Mouse (Mus musculus) olfactory bulb, adult 2 months (tissue): ENCODE results near the gene Shkbp1. TPM values are rescaled to one million over a fixed set of nuclear protein-coding genes. Genes with fewer than 3 reads are reported as not detected.

Source experiments
- H3K27ac ChIP-seq: fragments of 200-500 bp; 2 replicates; pipeline ENCODE4 v1.5.1; 2012; ENCODE audit warnings: low read depth, low read length; ENCODE audit not compliant: insufficient read depth
- H3K4me1 ChIP-seq: fragments of 200-500 bp; 2 replicates; pipeline ENCODE4 v1.6.1; 2012; ENCODE audit warnings: low read length; ENCODE audit not compliant: control insufficient read depth, insufficient read depth
- H3K4me3 ChIP-seq: fragments of 200-500 bp; 2 replicates; pipeline ENCODE4 v1.5.1; 2012; ENCODE audit warnings: mild to moderate bottlenecking, low read depth, low read length, moderate library complexity; ENCODE audit not compliant: insufficient read depth
- CTCF ChIP-seq: fragments of 200-500 bp; IDR thresholded peaks from 2 replicates; pipeline ENCODE4 v1.5.1; 2012; ENCODE audit warnings: low read depth, mild to moderate bottlenecking, low read length, moderate library complexity; ENCODE audit not compliant: insufficient read depth
- POLR2A ChIP-seq: fragments of 200-500 bp; IDR thresholded peaks from 2 replicates; pipeline ENCODE4 v1.6.1; 2012; ENCODE audit warnings: mild to moderate bottlenecking, low read depth, low read length, moderate library complexity; ENCODE audit not compliant: insufficient read depth
- WGBS: fragments of 180-500 bp; shearing (Covaris S2); methylation state at CpG from one replicate; pipeline ENCODE4 v1.1.7; 2018; 5-methylcytosine and 5-hydroxymethylcytosine counted together
- polyA plus RNA-seq: library from polyadenylated mRNA; stranded (reverse); fragments of >200 nt; gene quantifications from 2 replicates; pipeline ENCODE4 v1.2.4, GENCODE M21; 2012; ENCODE audit warnings: low replicate concordance; ENCODE audit not compliant: missing spikeins, insufficient read depth, insufficient read length

The Shkbp1 gene
- not detected in 2 replicates for polyA plus RNA-seq

- Histone ChIP-seq H3K4me3 (peak within 1 kb of the TSS; percentile 82), H3K4me1 (peaks cover 18% of the 10 kb centered on the region), H3K27ac (peak within 1 kb of the TSS; percentile 7)
- no peak for TF ChIP-seq CTCF
- no peak for TF ChIP-seq POLR2A
- WGBS: under 1% methylated on average over 34 of the region's 34 CpGs
These were observed at the start of gene Shkbp1 for GRCm38 (mm10) chr7:27355745-27356240. TSS of gene Shkbp1 (minus strand) at chr7:27356019.

DNA sequence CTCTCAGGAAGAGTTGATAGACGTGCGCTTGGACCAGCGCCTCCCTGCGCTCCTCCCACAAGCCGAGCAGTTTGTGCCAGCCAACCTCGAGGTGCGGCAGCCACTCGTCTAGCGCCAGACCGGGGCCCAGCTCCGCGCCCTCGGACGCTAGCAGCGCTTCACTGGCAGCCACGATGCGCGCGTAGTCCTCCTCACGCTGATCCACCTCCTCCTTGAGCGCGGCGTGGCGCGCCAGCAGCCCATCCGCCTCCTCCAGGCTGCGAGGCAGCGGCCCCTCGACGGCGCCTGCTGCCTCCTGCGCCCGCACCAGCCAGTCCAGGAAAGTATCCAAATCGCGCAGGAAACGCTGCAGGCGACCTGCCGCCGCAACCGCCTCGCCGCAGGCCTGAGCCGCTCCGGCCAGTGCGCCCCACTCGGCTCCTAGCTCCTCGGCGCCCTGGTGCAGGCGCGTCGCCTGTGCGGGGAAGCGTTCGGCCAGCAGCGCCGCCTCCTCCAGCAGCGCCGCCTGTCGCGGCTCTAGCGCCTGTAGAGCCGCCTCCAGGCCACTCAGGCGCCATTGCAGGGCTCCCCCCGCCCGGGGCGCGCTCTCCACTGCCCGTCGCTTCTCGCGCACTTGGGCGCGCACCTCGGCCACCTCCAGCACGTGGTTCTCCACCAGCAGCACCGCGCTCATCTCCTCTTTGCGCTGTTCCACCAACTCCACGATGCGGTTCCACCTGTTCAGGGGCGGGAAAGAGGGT, 48.6 kb upstream of the Shkbp1 start:
- no peak for TF ChIP-seq POLR2A
- no peak for TF ChIP-seq CTCF
- WGBS: 42% methylated on average over 81 of the region's 81 CpGs
- Histone ChIP-seq H3K4me3 (no peak overlapping the region), H3K4me1 (peaks cover 11% of the 10 kb centered on the region), H3K27ac (no peak overlapping the region)

DNA sequence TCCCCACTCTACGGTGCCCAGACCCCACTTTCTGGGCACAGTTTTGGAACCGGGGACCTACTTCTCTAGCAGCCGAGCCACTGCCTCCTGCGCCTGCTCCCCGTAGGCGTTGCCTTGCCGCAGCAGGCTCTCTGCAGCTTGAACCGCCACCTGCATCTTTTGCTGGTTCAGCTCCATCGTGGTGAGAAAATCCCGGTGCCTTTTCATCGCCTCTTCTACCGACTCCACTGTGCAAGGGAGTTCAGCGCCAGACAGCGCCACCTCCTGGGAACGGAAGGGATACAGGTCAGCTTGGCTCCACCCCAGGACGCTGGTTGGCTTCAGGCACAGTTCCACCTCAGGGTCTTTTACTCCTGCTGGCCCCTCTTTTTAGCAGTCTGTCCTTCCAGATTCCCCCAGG, 46.9 kb upstream of the Shkbp1 start:
- TF ChIP-seq CTCF: peak; percentile 88
- no peak for TF ChIP-seq POLR2A
- Histone ChIP-seq H3K4me3 (no peak overlapping the region), H3K27ac (no peak overlapping the region), H3K4me1 (peaks cover 5% of the 10 kb centered on the region; the same call in 1 of the 2 replicates)
- 10% methylated on average over 16 of the region's 16 CpGs for WGBS

DNA sequence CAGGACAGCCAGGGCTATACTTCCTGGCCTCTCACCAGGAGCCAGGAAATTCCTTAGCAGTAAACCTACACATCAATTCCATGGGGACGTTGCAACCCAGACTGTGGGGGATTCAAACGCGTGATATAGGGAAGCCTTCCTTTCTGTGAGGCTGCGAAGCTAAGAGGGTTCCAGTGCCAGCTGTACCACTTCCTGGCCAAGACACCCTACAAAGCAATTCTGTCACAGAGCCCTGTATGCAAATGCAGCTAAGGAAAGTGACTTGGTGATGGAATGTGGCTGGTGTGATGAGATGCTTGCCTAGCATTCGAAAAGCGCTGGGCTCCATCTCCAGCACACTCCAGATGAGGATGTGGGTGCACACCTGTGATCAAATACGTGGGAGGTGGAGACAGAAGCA, 44.7 kb upstream of the Shkbp1 start:
- WGBS: 80% methylated on average over 7 of the region's 7 CpGs
- Histone ChIP-seq H3K4me1 (peaks cover 7% of the 10 kb centered on the region), H3K27ac (no peak overlapping the region), H3K4me3 (no peak overlapping the region)
- TF ChIP-seq POLR2A: no peak

DNA sequence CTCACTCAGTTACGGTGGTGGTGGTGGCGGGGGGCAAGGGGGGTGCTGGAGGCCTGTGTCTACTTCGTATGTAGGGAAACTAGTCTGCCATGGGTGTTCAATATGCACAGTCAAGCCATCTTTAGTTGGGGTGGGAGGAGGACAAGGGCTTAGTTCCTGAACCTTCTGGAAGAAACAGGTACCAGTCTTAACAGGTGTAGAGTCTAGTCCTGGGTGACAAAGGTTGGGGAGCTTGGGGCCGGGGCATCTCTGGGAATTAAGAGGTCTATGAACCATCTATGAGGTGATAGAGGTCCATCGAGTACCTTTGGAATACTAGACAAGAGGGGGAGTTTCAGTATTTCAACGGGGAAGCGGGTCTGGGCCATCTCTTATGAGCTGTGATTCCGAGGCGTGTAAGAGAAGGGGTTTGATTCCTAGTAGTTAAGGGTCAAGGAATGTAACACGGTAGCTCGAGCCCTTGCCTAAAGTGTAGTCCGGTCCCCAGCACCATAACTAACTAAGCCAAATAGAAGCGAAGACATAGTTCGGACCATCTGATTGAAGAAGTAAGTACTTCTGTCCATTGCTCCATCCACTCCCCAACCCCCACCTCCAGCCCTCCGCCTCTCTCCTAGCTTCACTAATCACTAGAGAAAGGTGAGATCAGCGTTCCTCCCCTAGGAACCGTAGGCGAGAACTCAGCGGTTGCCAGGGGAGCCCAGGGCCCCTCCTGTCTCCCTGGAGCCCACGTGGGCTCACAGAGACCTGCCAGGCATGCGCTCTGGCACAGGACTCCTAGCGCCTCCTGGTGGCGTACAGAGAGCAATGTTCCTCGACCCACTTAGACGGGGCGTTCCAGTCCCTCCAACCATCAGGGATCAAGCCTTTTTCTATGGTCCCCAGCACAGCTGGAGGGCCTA, 41.5 kb upstream of the Shkbp1 start:
- 20% methylated on average over 26 of the region's 26 CpGs for WGBS
- Histone ChIP-seq H3K4me3 (peak overlapping the region; percentile 90), H3K27ac (peak overlapping the region; percentile 63; the same call in 1 of the 2 replicates)

DNA sequence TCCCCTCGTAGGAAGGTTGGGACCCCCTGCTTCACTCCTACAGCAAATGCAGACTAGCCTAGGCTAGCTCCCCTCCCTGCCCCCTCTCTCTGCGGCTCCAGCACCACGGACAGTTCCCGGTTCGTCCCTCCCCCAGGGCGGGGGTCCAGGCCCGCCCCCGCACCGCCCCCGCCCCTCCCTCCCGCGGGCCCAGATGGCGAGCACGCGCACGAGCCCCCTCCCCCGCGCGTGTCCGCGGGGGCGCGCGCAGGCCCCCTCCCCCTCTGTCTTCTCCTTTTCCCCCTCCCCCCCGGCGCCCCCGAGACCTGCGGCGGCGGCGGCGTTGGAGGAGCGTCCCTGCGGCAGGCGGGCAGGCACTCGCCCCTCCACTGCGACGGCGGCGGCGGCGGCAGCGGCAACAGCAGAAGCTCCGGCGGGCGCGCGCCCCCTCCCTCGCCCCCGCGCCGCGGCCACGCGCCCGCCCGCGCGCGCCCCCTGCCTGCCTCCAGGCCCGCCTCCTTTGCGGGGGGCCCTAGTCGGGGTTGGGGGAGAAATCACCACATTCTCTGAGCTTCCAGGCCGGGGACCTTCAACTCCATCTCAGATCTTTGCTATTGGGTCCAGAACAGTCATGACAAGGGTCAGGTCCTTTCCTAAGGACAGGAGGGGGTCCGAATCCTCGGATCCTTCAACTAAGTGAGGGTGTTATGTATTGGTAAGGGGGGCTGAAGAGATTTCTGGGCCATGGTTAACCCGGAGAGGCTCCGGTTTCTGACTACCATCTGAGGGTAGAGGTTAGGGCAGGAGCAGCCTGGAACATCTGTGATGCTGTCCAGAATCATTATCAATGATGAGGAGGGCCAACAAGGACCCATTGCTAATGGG, 40.6 kb upstream of the Shkbp1 start:
- no peak; the same call in 1 of the 2 replicates for TF ChIP-seq POLR2A
- peak; percentile 33; the same call in 1 of the 2 replicates for TF ChIP-seq CTCF
- 2% methylated on average over 52 of the region's 68 CpGs for WGBS
- Histone ChIP-seq H3K4me3 (peak overlapping the region; percentile 90), H3K27ac (peak overlapping the region; percentile 82), H3K4me1 (peaks cover 9% of the 10 kb centered on the region)

More for the DNA sequence above, 41.5 kb upstream of the Shkbp1 start:
- peak; percentile 84 for TF ChIP-seq CTCF
- peak; percentile 16; the same call in 1 of the 2 replicates for TF ChIP-seq POLR2A
- H3K4me1 ChIP-seq: peaks cover 9% of the 10 kb centered on the region

- Histone ChIP-seq H3K4me3 (peak overlapping the region; percentile 90), H3K4me1 (peaks cover 9% of the 10 kb centered on the region), H3K27ac (peak overlapping the region; percentile 82)
- 2% methylated on average over 22 of the region's 22 CpGs for WGBS
- 0 out of 2 replicates have a peak, but pooled peaks have one; percentile 29 for TF ChIP-seq POLR2A
- TF ChIP-seq CTCF: no peak
These were observed 39.8 kb upstream of the Shkbp1 start for GRCm38 (mm10) chr7:27395521-27396183.

GRCm38 (mm10) chr7:27391416-27391815, 35.6 kb upstream of the Shkbp1 start:
- Histone ChIP-seq H3K4me3 (no peak overlapping the region), H3K4me1 (peaks cover 6% of the 10 kb centered on the region), H3K27ac (no peak overlapping the region)
- TF ChIP-seq POLR2A (no peak), CTCF (no peak)
- WGBS: 53% methylated on average over 16 of the region's 16 CpGs
